Mouse (Mus musculus): ENCODE results near the gene Ccl22.

Gene Ccl22

GRCm38 (mm10) chr8:94779534-94780294 is 34.3 kb downstream of the Ccl22 start:
- DNase-seq, result no peak

- DNase-seq, result no peak
These were observed 35.2 kb downstream of the Ccl22 start for GRCm38 (mm10) chr8:94780491-94781154.

- DNase-seq, result no peak
These were observed 35.9 kb downstream of the Ccl22 start for GRCm38 (mm10) chr8:94781155-94781837.

- DNase-seq, result no peak
These were observed 36.4 kb downstream of the Ccl22 start for GRCm38 (mm10) chr8:94781838-94782235.

GRCm38 (mm10) chr8:94783890-94784289 is 38.5 kb downstream of the Ccl22 start:
- DNase-seq, result no peak

- DNase-seq, result peak; percentile 20 to 38
These were observed 40.0 kb downstream of the Ccl22 start for GRCm38 (mm10) chr8:94785247-94785985.

GRCm38 (mm10) chr8:94785995-94786595 is 40.7 kb downstream of the Ccl22 start:
- DNase-seq, result no peak

- DNase-seq, result no peak
These were observed 42.4 kb downstream of the Ccl22 start for GRCm38 (mm10) chr8:94787524-94788501.

GRCm38 (mm10) chr8:94789256-94789955 is 44.0 kb downstream of the Ccl22 start:
- DNase-seq, result no peak

GRCm38 (mm10) chr8:94794368-94794767 is 49.0 kb downstream of the Ccl22 start:
- no peak for DNase-seq

- DNase-seq, result no peak
These were observed 49.4 kb downstream of the Ccl22 start for GRCm38 (mm10) chr8:94794782-94795181.

- DNase-seq, result no peak
These were observed 55.0 kb downstream of the Ccl22 start for GRCm38 (mm10) chr8:94800278-94800968.
